Mouse (Mus musculus): ENCODE results near the gene Wscd2.

DNA sequence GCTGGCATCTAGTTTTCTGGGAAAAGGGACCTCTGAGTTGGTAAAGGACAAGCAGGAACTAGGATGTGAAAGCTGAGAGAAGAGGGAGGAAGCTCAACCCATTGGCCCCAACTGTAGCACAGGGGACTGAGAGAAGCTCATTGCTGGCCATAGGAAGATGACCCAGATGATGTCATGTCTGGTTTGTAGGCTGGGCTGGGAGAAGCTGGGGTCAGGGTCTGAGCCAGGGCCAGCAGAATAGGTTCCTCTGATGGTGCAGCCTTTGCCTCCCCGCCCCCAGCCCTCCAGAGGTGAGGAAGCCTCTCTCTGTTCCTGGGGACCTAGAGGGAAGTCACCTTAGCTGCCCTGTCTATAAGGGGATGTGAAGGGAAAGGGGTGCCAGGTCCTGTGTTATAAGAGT lies 129.0 kb downstream of the Wscd2 start:
- TF ChIP-seq POLR2A (IDR thresholded peaks at IDR 0.05; ENCODE audit: insufficient read length, low read depth): no peak
- TF ChIP-seq SRF (IDR thresholded peaks at IDR 0.05; ENCODE audit: control insufficient read depth, insufficient read length, low read depth): no peak
- no peak for TF ChIP-seq USF1 (IDR thresholded peaks at IDR 0.05; ENCODE audit: low read depth)
- no peak for TF ChIP-seq MYOG (IDR thresholded peaks at IDR 0.05; ENCODE audit: control insufficient read depth in 1 of 3, insufficient read depth in 1 of 3, insufficient read length in 2 of 3, low read depth in 2 of 3)
- no peak for TF ChIP-seq POLR2AphosphoS2 (IDR thresholded peaks at IDR 0.05; ENCODE audit: insufficient read length, low read depth)
- TF ChIP-seq E2F4 (IDR thresholded peaks at IDR 0.05; ENCODE audit: insufficient read depth): no peak
- TF ChIP-seq MYOD1 (IDR thresholded peaks at IDR 0.05; ENCODE audit: control insufficient read depth in 1 of 3, insufficient read length in 2 of 3, low read depth in 2 of 3): no peak
